Mouse (Mus musculus): ENCODE results near the gene Maco1.

DNA sequence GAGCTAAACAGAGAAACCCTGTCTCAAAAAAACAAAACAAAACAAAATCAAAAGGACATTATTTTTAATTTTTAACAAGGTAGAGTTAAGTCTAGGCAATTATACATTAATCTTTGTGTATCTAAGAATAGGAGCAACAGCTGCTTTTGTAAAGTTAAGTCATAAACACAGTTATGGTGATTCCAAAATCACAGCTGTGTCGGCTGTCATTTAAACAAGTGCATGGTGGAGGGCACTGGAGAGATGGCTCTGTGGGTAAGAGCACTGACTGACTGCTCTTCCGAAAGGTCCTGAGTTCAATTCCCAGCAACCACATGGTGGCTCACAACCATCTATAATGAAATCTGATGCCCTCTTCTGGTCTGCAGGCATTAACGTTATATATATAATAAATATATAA lies 21.2 kb downstream of the Maco1 start:
- TF ChIP-seq CTCF (IDR thresholded peaks at IDR 0.05; ENCODE audit: borderline replicate concordance, control insufficient read depth, extremely low read depth, insufficient read depth, low read length, poor library complexity) (no peak), POLR2A (IDR thresholded peaks at IDR 0.05; ENCODE audit: control insufficient read depth, extremely low read depth, insufficient read depth, low read length, poor library complexity) (no peak)
